Mouse (Mus musculus) heart, embryonic 15.5 days (tissue): ENCODE results near the gene Nnmt. TPM values are rescaled to one million over a fixed set of nuclear protein-coding genes. Genes with fewer than 3 reads are reported as not detected.

Experiments
- ATAC-seq: fragments of 200-750 bp; cut with Nextera tagmentation; replicated peaks from 2 replicates; pipeline ENCODE4 v1.8.0; 2017; ENCODE audit warnings: low read depth, moderate TSS enrichment; ENCODE audit not compliant: insufficient number of reproducible peaks, insufficient read depth, low FRiP score
- H3K27ac ChIP-seq: fragments of 300-500 bp; sonication (generic); 2 replicates; pipeline ENCODE4 v1.5.1; 2015; ENCODE audit warnings: mild to moderate bottlenecking, inconsistent platforms
- H3K27me3 ChIP-seq: fragments of 300-500 bp; sonication (generic); 2 replicates; pipeline ENCODE4 v1.6.1; 2015; ENCODE audit warnings: inconsistent platforms
- H3K36me3 ChIP-seq: fragments of 300-500 bp; sonication (generic); 2 replicates; pipeline ENCODE4 v1.6.1; 2015; ENCODE audit warnings: mild to moderate bottlenecking, inconsistent platforms
- H3K4me1 ChIP-seq: fragments of 300-500 bp; sonication (generic); replicated peaks from 2 replicates; pipeline ENCODE4 v1.6.1; 2015; ENCODE audit warnings: inconsistent platforms
- H3K4me2 ChIP-seq: fragments of 300-500 bp; sonication (generic); 2 replicates; pipeline ENCODE4 v1.6.1; 2015; ENCODE audit warnings: inconsistent platforms, mild to moderate bottlenecking, moderate library complexity
- H3K4me3 ChIP-seq: fragments of 300-500 bp; sonication (generic); 2 replicates; pipeline ENCODE4 v1.5.1; 2015; ENCODE audit warnings: mild to moderate bottlenecking, inconsistent platforms
- H3K9ac ChIP-seq: fragments of 300-500 bp; sonication (generic); 2 replicates; pipeline ENCODE4 v1.6.1; 2015; ENCODE audit warnings: mild to moderate bottlenecking, inconsistent platforms
- H3K9me3 ChIP-seq: fragments of 300-500 bp; sonication (generic); replicated peaks from 2 replicates; pipeline ENCODE4 v1.6.1; 2016; ENCODE audit warnings: inconsistent platforms
- WGBS: fragments of 180-500 bp; shearing (Covaris S2); methylation state at CpG from one replicate; pipeline ENCODE4 v1.1.7; 2015; ENCODE audit warnings: mixed read lengths; 5-methylcytosine and 5-hydroxymethylcytosine counted together
- polyA plus RNA-seq: library from polyadenylated mRNA; unstranded; fragments of >200 nt; fragmentation: Nextera tagmentation; extraction: Ambion mirVana; gene quantifications from 2 replicates; pipeline ENCODE4 v1.2.1, GENCODE M21; 2015

Nnmt gene
- polyA plus RNA-seq, 1 experiment from 2014 or later: 6.2 TPM

GRCm38 (mm10) chr9:48549056-48549455, 55.9 kb downstream of the Nnmt start:
- no peak overlapping the region for H3K4me3 ChIP-seq
- 66% methylated on average over 2 of the region's 2 CpGs for WGBS

DNA sequence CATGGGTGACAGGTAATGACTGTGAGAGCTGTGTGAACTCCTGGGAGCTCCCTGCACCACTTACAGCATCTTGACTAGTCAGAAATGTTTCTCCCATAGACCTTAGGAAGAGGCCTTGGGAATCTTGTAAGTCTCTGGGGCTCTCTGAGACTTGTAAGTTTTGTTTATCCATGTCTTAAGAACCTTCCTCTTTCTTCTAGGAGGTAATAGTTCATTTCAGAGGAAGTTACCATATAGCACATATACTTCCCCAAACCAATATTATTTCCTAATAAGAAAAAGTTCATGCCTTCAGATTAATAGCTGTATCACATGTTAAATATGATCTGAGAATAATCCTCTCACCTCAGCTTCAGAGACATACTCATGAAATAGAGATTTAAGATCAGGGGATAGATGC, 57.7 kb downstream of the Nnmt start:
- Histone ChIP-seq H3K4me3 (no peak overlapping the region), H3K27me3 (no peaks in the 10 kb centered on the region), H3K4me2 (no peak overlapping the region), H3K9ac (no peak overlapping the region), H3K9me3 (no peaks in the 10 kb centered on the region; the same call in 1 of the 2 replicates), H3K27ac (no peak overlapping the region), H3K4me1 (no peaks in the 10 kb centered on the region), H3K36me3 (no peaks in the 10 kb centered on the region)
- ATAC-seq: no peak

More at GRCm38 (mm10) chr9:48549056-48549455, 55.9 kb downstream of the Nnmt start:
- no peak for ATAC-seq
- H3K27me3 ChIP-seq: no peaks in the 10 kb centered on the region
- no peaks in the 10 kb centered on the region for H3K9me3 ChIP-seq
- H3K9ac ChIP-seq: no peak overlapping the region
- H3K36me3 ChIP-seq: no peaks in the 10 kb centered on the region
- H3K4me2 ChIP-seq: no peak overlapping the region
- H3K27ac ChIP-seq: no peak overlapping the region
- no peaks in the 10 kb centered on the region for H3K4me1 ChIP-seq

Other genes starting within 250 kb of the Nnmt start
- gene Rexo2, start 124.5 kb downstream of the Nnmt start, polyA plus RNA-seq: 96.6 and 98.7 TPM in 2 replicates
- 79.7 and 81.6 TPM in 2 replicates for gene Rbm7, start 109.9 kb downstream of the Nnmt start, polyA plus RNA-seq
- gene Gm5617, start 109.7 kb downstream of the Nnmt start, polyA plus RNA-seq: 25.1 and 35.2 TPM in 2 replicates
- 6.0 and 7.3 TPM in 2 replicates for gene Zbtb16, start 231.1 kb upstream of the Nnmt start, polyA plus RNA-seq